Mouse (Mus musculus) liver, embryonic 14.5 days (tissue): ENCODE results near the gene Ankrd31.

Experiments used
- CTCF ChIP-seq: IDR thresholded peaks from 2 replicates; pipeline ENCODE4 v1.5.1; 2016; ENCODE audit warnings: antibody characterized with exemption, low read depth, control low read depth
- EP300 ChIP-seq: IDR thresholded peaks from 2 replicates; pipeline ENCODE4 v1.6.1; 2016; ENCODE audit warnings: antibody characterized with exemption, low read depth

- TF ChIP-seq CTCF, result no peak
- TF ChIP-seq EP300, result no peak
These were observed 179.7 kb downstream of the Ankrd31 start for GRCm38 (mm10) chr13:96927781-96928180.
